Mouse (Mus musculus) CD8-positive naive resting alpha-beta T cell, adult 2 months (primary cell): ENCODE results near the gene Tmprss12.
A peak's percentile ranks its signal among the peaks of the same experiment; 100 is the strongest.
"Not testable (repeated sequence)": the region's sequence is repeated elsewhere in the genome, so short reads cannot be mapped to it uniquely, and the experiment has no call there.

Experiments
- DNase-seq, 2 experiments: peaks; one replicate each; pipeline ENCODE4 v3.0.0; 2022; ENCODE audit warnings: low read depth in 2 of 2, low spot score in 2 of 2

Tmprss12 gene

GRCm38 (mm10) chr15:100321134-100321533 lies 40.5 kb downstream of the Tmprss12 start:
- DNase-seq: no peak

- DNase-seq: no peak
These were observed 43.5 kb downstream of the Tmprss12 start for GRCm38 (mm10) chr15:100324021-100324591.

GRCm38 (mm10) chr15:100325235-100325634 lies 44.6 kb downstream of the Tmprss12 start:
- no peak for DNase-seq

GRCm38 (mm10) chr15:100328089-100328488 lies 47.5 kb downstream of the Tmprss12 start:
- not testable (repeated sequence) for DNase-seq

GRCm38 (mm10) chr15:100329336-100329735 lies 48.7 kb downstream of the Tmprss12 start:
- DNase-seq: not testable (repeated sequence)

GRCm38 (mm10) chr15:100330739-100331138 lies 50.1 kb downstream of the Tmprss12 start:
- no peak for DNase-seq

GRCm38 (mm10) chr15:100332077-100332961 lies 51.7 kb downstream of the Tmprss12 start:
- DNase-seq: not testable (repeated sequence)

- no peak for DNase-seq
These were observed 54.0 kb downstream of the Tmprss12 start, which contains the start of gene Mettl7a3 for GRCm38 (mm10) chr15:100334629-100335028. Mettl7a3 (plus strand) TSS chr15:100334929.

GRCm38 (mm10) chr15:100337328-100337727 lies 56.7 kb downstream of the Tmprss12 start:
- DNase-seq: not testable (repeated sequence)

GRCm38 (mm10) chr15:100337847-100338246 lies 57.2 kb downstream of the Tmprss12 start:
- peak; percentile 32 to 61 for DNase-seq

- not testable (repeated sequence) for DNase-seq
These were observed 60.8 kb downstream of the Tmprss12 start for GRCm38 (mm10) chr15:100341314-100341980.
